Mouse (Mus musculus) heart, embryonic 12.5 days (tissue): ENCODE data around the gene Sec22b. TPM values are rescaled to one million over a fixed set of nuclear protein-coding genes. Genes with fewer than 3 reads are reported as not detected.
A peak's percentile ranks its signal among the peaks of the same experiment; 100 is the strongest.

Experiments
- ATAC-seq: fragments of 200-750 bp; cut with Nextera tagmentation; 2 replicates; pipeline ENCODE4 v1.8.0; 2017; ENCODE audit warnings: moderate TSS enrichment, moderate library complexity; ENCODE audit not compliant: insufficient number of reproducible peaks, low FRiP score
- H3K27ac ChIP-seq: fragments of 300-500 bp; sonication (generic); 2 replicates; pipeline ENCODE4 v1.5.1; 2016; ENCODE audit warnings: mild to moderate bottlenecking, moderate library complexity; ENCODE audit not compliant: poor library complexity, severe bottlenecking
- H3K27me3 ChIP-seq: fragments of 300-500 bp; sonication (generic); replicated peaks from 2 replicates; pipeline ENCODE4 v1.6.1; 2016; ENCODE audit warnings: mild to moderate bottlenecking, moderate library complexity
- H3K36me3 ChIP-seq: fragments of 300-500 bp; sonication (generic); 2 replicates; pipeline ENCODE4 v1.6.1; 2016; ENCODE audit warnings: mild to moderate bottlenecking, moderate library complexity
- H3K4me1 ChIP-seq: fragments of 300-500 bp; sonication (generic); replicated peaks from 2 replicates; pipeline ENCODE4 v1.6.1; 2016; ENCODE audit warnings: mild to moderate bottlenecking
- H3K4me2 ChIP-seq: fragments of 300-500 bp; sonication (generic); 2 replicates; pipeline ENCODE4 v1.6.1; 2016; ENCODE audit warnings: mild to moderate bottlenecking, moderate library complexity
- H3K4me3 ChIP-seq: fragments of 300-500 bp; sonication (generic); 2 replicates; pipeline ENCODE4 v1.5.1; 2016; ENCODE audit warnings: mild to moderate bottlenecking
- H3K9ac ChIP-seq: fragments of 300-500 bp; sonication (generic); 2 replicates; pipeline ENCODE4 v1.6.1; 2016; ENCODE audit warnings: mild to moderate bottlenecking, moderate library complexity
- H3K9me3 ChIP-seq: fragments of 300-500 bp; sonication (generic); replicated peaks from 2 replicates; pipeline ENCODE4 v1.6.1; 2016; ENCODE audit warnings: mild to moderate bottlenecking, moderate library complexity
- WGBS: fragments of 180-500 bp; shearing (Covaris S2); methylation state at CpG from one replicate; pipeline ENCODE4 v1.1.7; 2016; 5-methylcytosine and 5-hydroxymethylcytosine counted together
- polyA plus RNA-seq: library from polyadenylated mRNA; unstranded; fragments of >200 nt; fragmentation: Nextera tagmentation; extraction: Ambion mirVana; gene quantifications from 2 replicates; pipeline ENCODE4 v1.2.1, GENCODE M21; 2016

Sec22b gene
- polyA plus RNA-seq: 123 and 125 TPM in 2 replicates

DNA sequence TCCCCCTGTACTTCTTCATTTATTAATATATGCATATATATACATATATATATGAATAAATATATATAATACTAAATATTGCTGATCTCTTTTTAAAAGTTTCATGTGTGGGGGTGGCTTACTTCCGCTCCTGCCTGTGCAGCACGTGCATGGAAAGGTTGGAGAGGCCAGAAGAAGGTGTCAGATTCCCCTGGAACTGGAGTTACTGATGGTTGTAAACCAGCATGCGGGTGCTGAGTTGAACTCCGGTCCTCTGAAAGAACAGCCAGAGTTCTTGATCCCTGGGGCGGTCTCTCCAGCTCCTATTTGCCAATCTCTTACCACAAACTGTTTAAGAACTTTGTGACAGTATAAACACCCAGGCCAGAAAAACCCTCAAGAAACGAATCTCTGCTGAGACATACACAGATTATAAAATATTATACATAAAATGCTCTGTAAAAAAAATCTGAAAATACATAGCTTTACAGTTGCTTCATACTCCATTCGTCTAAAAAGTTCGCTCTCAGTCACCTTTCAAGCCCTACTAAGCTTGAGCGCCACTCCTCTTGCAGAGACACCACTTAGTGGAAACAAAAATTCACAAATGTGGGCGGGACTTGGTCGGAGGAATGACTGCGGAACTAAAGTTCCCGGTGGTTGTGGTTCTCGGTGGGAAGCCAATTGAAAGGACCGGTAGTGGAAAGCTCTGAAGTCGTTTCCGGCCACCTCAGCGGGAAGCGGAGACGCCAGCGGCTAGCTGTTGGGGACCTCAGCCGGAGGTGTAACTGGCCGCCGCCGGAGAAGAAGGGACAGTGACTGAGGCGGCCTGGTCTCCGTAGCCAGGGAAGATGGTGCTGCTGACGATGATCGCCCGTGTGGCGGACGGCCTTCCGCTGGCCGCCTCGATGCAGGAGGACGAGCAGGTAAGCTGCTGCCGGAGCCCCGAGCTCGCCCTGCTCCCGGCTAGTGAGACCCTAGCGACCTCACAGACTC lies at the start of gene Sec22b:
Gene Sec22b (plus strand): TSS at position 675 of the 975 bp plus-strand sequence.
- Histone ChIP-seq H3K4me3 (peak within 1 kb of the TSS; percentile 74), H3K9me3 (no peaks in the 10 kb centered on the region), H3K27me3 (no peaks in the 10 kb centered on the region), H3K27ac (peak within 1 kb of the TSS; percentile 10), H3K9ac (peak within 1 kb of the TSS; percentile 88), H3K36me3 (no peaks in the 10 kb centered on the region), H3K4me2 (peak within 1 kb of the TSS; percentile 92), H3K4me1 (peaks cover 22% of the 10 kb centered on the region)
- ATAC-seq: peak; percentile 84
- WGBS: 5% methylated on average over 41 of the region's 41 CpGs

DNA sequence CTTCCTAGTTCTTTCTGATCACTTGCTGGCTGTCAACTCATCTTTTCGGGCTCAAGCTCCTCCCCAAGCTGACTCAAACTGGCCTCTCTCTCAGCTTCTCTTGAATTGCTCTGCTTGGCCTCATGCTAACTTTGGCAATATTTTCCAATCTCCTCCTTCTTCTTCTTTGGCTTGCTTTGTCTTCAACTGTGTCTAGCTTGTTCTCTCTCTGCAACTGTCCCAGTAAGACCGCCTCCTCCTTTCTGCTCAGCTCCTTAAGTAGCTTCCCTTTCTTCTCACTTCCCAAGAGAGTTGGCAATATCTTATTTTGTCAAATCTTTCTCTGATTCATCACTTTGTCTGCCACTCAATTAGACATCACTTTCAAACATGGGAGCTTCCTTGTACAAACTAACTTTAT lies 49.2 kb upstream of the Sec22b start:
- no peaks in the 10 kb centered on the region for H3K4me1 ChIP-seq
- no peak overlapping the region for H3K4me2 ChIP-seq
- WGBS: 86% methylated on average over 2 of the region's 2 CpGs
- H3K27ac ChIP-seq: no peak overlapping the region
- no peak overlapping the region for H3K4me3 ChIP-seq
- H3K9ac ChIP-seq: no peak overlapping the region
- no peak for ATAC-seq
- H3K27me3 ChIP-seq: no peaks in the 10 kb centered on the region
- H3K36me3 ChIP-seq: no peaks in the 10 kb centered on the region
- no peaks in the 10 kb centered on the region for H3K9me3 ChIP-seq

DNA sequence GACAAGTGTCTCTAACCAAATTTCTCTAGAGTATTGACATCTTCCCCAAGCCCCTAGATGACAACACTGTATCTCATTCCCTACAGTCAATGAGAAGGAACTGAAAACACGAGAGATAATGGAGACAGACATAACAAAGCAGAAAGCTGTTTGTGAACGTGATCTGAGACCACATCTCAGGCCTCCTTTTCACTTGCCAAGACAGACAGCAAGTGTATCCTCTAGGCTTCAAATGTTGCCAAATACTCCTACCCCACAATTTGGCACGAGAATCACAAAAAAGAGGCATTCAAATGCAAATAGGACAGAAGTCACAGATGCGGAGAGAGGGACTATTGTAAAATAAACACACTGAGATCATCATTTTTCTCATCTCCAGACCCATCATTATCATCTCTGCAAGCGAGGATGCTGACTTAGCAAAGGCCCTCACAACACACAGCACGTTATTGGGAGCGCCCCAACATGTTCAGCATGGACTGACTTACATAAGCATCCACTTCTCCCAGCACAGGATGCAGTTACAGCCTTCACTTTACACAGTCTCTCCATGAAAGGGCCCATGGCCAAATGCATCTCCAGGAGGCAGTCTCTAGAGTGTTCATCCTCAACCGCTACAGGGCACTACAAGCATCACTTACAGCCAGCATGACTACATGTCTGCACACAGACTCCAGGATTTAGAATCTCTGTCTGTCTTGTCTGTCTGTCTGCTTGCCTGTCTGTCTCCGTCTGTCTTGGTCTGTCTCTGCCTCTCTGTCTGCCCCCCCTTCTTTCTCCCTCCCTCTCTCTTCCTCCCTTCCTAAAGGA lies 46.2 kb upstream of the Sec22b start:
- H3K4me2 ChIP-seq: no peak overlapping the region
- H3K9me3 ChIP-seq: no peaks in the 10 kb centered on the region
- WGBS: 72% methylated on average over 9 of the region's 9 CpGs
- H3K4me3 ChIP-seq: no peak overlapping the region
- no peaks in the 10 kb centered on the region for H3K27me3 ChIP-seq
- ATAC-seq: no peak
- H3K36me3 ChIP-seq: no peaks in the 10 kb centered on the region
- no peak overlapping the region for H3K27ac ChIP-seq
- 0 out of 2 replicates have a peak, but pooled peaks cover 3% of the 10 kb centered on the region for H3K4me1 ChIP-seq
- no peak overlapping the region for H3K9ac ChIP-seq

- 0 out of 2 replicates have a peak, but pooled peaks cover 13% of the 10 kb centered on the region for H3K4me1 ChIP-seq
- WGBS: 63% methylated on average over 1 of the region's 1 CpGs
- no peak overlapping the region for H3K27ac ChIP-seq
Observed at GRCm38 (mm10) chr3:97859400-97859799, 41.6 kb upstream of the Sec22b start.

GRCm38 (mm10) chr3:97860820-97861451 lies 40.1 kb upstream of the Sec22b start:
- H3K27me3 ChIP-seq: 0 out of 2 replicates have a peak, but pooled peaks cover under 1% of the 10 kb centered on the region
- H3K36me3 ChIP-seq: no peaks in the 10 kb centered on the region
- no peak overlapping the region for H3K4me3 ChIP-seq
- 87% methylated on average over 7 of the region's 7 CpGs for WGBS
- peaks cover 23% of the 10 kb centered on the region for H3K4me1 ChIP-seq
- H3K9ac ChIP-seq: no peak overlapping the region
- no peak overlapping the region for H3K4me2 ChIP-seq
- H3K27ac ChIP-seq: no peak overlapping the region
- no peak for ATAC-seq
- H3K9me3 ChIP-seq: no peaks in the 10 kb centered on the region

More at GRCm38 (mm10) chr3:97859400-97859799, 41.6 kb upstream of the Sec22b start:
- Histone ChIP-seq H3K27me3 (no peaks in the 10 kb centered on the region), H3K4me2 (no peak overlapping the region), H3K4me3 (no peak overlapping the region), H3K9me3 (no peaks in the 10 kb centered on the region), H3K9ac (no peak overlapping the region), H3K36me3 (no peaks in the 10 kb centered on the region)
- no peak for ATAC-seq

GRCm38 (mm10) chr3:97866696-97867095 lies 34.3 kb upstream of the Sec22b start:
- peaks cover 28% of the 10 kb centered on the region for H3K4me1 ChIP-seq
- peak overlapping the region; percentile 91 for H3K9ac ChIP-seq
- WGBS: 61% methylated on average over 4 of the region's 4 CpGs
- no peak for ATAC-seq
- H3K4me2 ChIP-seq: peak overlapping the region; percentile 88
- H3K36me3 ChIP-seq: no peaks in the 10 kb centered on the region
- no peaks in the 10 kb centered on the region for H3K9me3 ChIP-seq
- H3K27me3 ChIP-seq: peaks cover 2% of the 10 kb centered on the region; the same call in 1 of the 2 replicates
- H3K27ac ChIP-seq: peak overlapping the region; percentile 88; the same call in 1 of the 2 replicates
- peak overlapping the region; percentile 80 for H3K4me3 ChIP-seq

GRCm38 (mm10) chr3:97867221-97868023 lies 33.6 kb upstream of the Sec22b start:
- 2% methylated on average over 28 of the region's 28 CpGs for WGBS
- Histone ChIP-seq H3K36me3 (no peaks in the 10 kb centered on the region), H3K27ac (peak overlapping the region; percentile 88), H3K4me3 (peak overlapping the region; percentile 80), H3K9ac (peak overlapping the region; percentile 91), H3K4me2 (peak overlapping the region; percentile 88), H3K4me1 (peaks cover 26% of the 10 kb centered on the region), H3K27me3 (peaks cover 2% of the 10 kb centered on the region; the same call in 1 of the 2 replicates), H3K9me3 (no peaks in the 10 kb centered on the region)
- peak; percentile 40 for ATAC-seq

GRCm38 (mm10) chr3:97868024-97868689 lies 32.8 kb upstream of the Sec22b start:
- Histone ChIP-seq H3K9ac (peak overlapping the region; percentile 91), H3K9me3 (no peaks in the 10 kb centered on the region), H3K4me2 (peak overlapping the region; percentile 88), H3K27ac (peak overlapping the region; percentile 88), H3K4me1 (peaks cover 21% of the 10 kb centered on the region), H3K4me3 (peak overlapping the region; percentile 80), H3K27me3 (peaks cover 2% of the 10 kb centered on the region; the same call in 1 of the 2 replicates), H3K36me3 (no peaks in the 10 kb centered on the region)
- peak; percentile 86 for ATAC-seq
- WGBS: 3% methylated on average over 42 of the region's 42 CpGs

DNA sequence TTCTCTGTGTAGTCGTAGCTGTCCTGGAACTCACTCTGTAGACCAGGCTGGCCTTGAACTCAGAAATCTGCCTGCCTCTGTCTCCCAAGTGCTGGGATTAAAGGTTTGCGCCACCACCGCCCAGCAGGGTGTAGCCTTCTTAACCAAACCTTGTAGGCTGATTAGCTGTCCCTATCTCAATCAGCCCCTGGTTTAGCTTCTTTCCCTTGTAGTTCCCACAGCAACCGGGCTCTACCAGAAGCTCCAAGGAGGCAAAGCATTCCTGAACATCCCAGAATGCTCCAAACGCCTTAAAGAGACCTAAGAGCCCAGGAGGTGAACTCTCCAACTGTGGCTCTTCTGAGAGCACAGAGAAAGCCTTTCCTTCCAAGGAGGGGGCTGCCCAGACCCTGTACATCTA lies 32.3 kb upstream of the Sec22b start:
- 34% methylated on average over 5 of the region's 5 CpGs for WGBS
- Histone ChIP-seq H3K27ac (peak overlapping the region; percentile 88), H3K9ac (no peak overlapping the region), H3K4me2 (no peak overlapping the region), H3K36me3 (no peaks in the 10 kb centered on the region), H3K27me3 (peaks cover 2% of the 10 kb centered on the region; the same call in 1 of the 2 replicates), H3K4me1 (peaks cover 21% of the 10 kb centered on the region), H3K9me3 (no peaks in the 10 kb centered on the region), H3K4me3 (no peak overlapping the region)
- ATAC-seq: no peak
